Mouse (Mus musculus) G1E (cell line): ENCODE results near the gene Fktn. TPM values are rescaled to one million over a fixed set of nuclear protein-coding genes. Genes with fewer than 3 reads are reported as not detected.
A peak's percentile ranks its signal among the peaks of the same experiment; 100 is the strongest.

Experiments used
- ATAC-seq: 2 replicates; pipeline ENCODE4 v1.8.0; 2016; ENCODE audit warnings: mild to moderate bottlenecking; ENCODE audit not compliant: insufficient number of reproducible peaks, poor library complexity, low FRiP score, severe bottlenecking; ENCODE audit errors: extremely low read depth
- DNase-seq: peaks from one replicate; pipeline ENCODE4 v3.0.0; 2012; ENCODE audit warnings: low spot score
- H3K27me3 ChIP-seq: 2 replicates; pipeline ENCODE4 v1.6.1; 2012; ENCODE audit warnings: mild to moderate bottlenecking, low read length, inconsistent platforms; ENCODE audit not compliant: insufficient read depth
- H3K36me3 ChIP-seq: replicated peaks from 2 replicates; pipeline ENCODE3; 2012; ENCODE audit warnings: mild to moderate bottlenecking, inconsistent platforms
- H3K4me1 ChIP-seq: 2 replicates; pipeline ENCODE4 v1.6.1; 2012; ENCODE audit warnings: low read depth, low read length, inconsistent platforms, mixed read lengths; ENCODE audit not compliant: insufficient read depth
- H3K4me3 ChIP-seq: 2 replicates; pipeline ENCODE4 v1.5.1; 2012; ENCODE audit warnings: low read depth, mild to moderate bottlenecking, inconsistent platforms, low read length, moderate library complexity, mixed read lengths
- H3K9me3 ChIP-seq: replicated peaks from 2 replicates; pipeline ENCODE4 v1.6.1; 2012; ENCODE audit warnings: inconsistent platforms
- CTCF ChIP-seq: IDR thresholded peaks from 2 replicates; pipeline ENCODE4 v1.5.1; 2012; ENCODE audit warnings: low read depth, low read length, inconsistent platforms, mixed read lengths
- GATA1 ChIP-seq: IDR thresholded peaks from 2 replicates; pipeline ENCODE4 v1.6.1; 2012; ENCODE audit warnings: borderline replicate concordance, low read length, inconsistent platforms, mixed read lengths
- GATA2 ChIP-seq: IDR thresholded peaks from 2 replicates; pipeline ENCODE4 v1.6.1; 2012; ENCODE audit warnings: low read depth, low read length, inconsistent platforms, borderline replicate concordance
- POLR2AphosphoS5 ChIP-seq: IDR thresholded peaks from 2 replicates; pipeline ENCODE4 v1.6.1; 2012; ENCODE audit warnings: low read depth, low read length, inconsistent platforms; ENCODE audit not compliant: insufficient replicate concordance
- TAL1 ChIP-seq: conservative IDR thresholded peaks from 2 replicates; pipeline ENCODE4 v1.6.1; 2012; ENCODE audit warnings: low read depth, low read length, inconsistent platforms, mixed read lengths
- polyA plus RNA-seq: library from polyadenylated mRNA; stranded (reverse); fragments of >175 nt; gene quantifications from 2 replicates; pipeline ENCODE4 v1.2.3, GENCODE M21; 2012
- total RNA-seq, 2 experiments: library from RNA; stranded (forward) in 1 of 2; stranded (reverse) in 1 of 2; fragments of 200-1000 nt in 1 of 2; fragments of >200 nt in 1 of 2; fragmentation: Nextera tagmentation in 1 of 2; gene quantifications; 2 replicates each; pipeline ENCODE4 v1.2.3; 2014 to 2017

The Fktn gene
- total and polyA plus RNA-seq, 3 experiments, result 0.44 to 11.3 (median 4.5) TPM

DNA sequence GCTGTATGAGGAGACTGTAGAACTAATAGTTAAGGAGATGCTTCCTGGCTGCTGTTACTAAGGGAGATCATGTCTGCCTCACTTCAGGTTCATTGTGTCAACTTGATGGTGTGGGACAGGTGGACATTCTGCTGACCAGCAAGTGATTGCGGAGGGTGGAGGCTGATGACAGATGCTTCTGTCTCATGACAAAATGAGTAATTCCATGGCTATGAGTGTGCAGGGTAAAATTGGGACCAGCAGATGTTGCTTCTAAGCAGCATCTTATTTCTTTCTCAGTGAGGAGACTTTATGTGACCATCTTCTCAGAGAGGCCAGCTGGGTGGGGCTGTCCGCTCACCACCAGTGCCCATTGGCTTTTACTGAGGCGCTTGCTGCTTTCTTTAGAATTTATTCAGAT lies 45.9 kb downstream of the Fktn start:
- peaks cover 61% of the 10 kb centered on the region for H3K36me3 ChIP-seq
- DNase-seq (no peak), ATAC-seq (no peak)
- no peak overlapping the region for H3K4me3 ChIP-seq
- no peaks in the 10 kb centered on the region for H3K9me3 ChIP-seq
- no peaks in the 10 kb centered on the region for H3K4me1 ChIP-seq
- no peaks in the 10 kb centered on the region for H3K27me3 ChIP-seq
- no peak for TF ChIP-seq POLR2AphosphoS5
- no peak for TF ChIP-seq GATA2
- no peak for TF ChIP-seq CTCF
- TF ChIP-seq TAL1, result no peak
- no peak for TF ChIP-seq GATA1

DNA sequence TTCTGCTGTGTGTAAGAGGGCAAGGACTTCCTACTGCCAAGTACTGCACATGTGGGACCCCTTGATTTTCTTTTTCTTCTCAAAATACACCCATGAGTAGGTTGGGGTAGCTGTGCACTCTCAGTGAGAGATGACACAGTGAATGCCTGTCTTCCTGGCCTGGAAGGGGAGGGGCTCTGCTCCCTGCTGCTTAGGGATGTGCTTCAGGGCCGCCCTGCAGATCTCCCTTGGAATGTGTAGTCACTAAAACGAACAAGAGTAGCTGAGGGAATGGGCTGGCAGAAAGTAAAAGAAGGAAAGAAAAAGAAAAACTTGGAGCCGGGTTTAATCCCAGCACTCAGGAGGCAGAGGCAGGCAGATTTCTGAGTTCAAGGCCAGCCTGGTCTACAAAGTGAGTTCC lies 48.7 kb downstream of the Fktn start:
- Histone ChIP-seq H3K36me3 (peaks cover 57% of the 10 kb centered on the region), H3K4me1 (no peaks in the 10 kb centered on the region), H3K27me3 (no peaks in the 10 kb centered on the region), H3K4me3 (no peak overlapping the region), H3K9me3 (no peaks in the 10 kb centered on the region)
- TF ChIP-seq POLR2AphosphoS5 (no peak), CTCF (no peak), GATA1 (no peak), GATA2 (no peak), TAL1 (no peak)
- DNase-seq, result no peak
- no peak for ATAC-seq

DNA sequence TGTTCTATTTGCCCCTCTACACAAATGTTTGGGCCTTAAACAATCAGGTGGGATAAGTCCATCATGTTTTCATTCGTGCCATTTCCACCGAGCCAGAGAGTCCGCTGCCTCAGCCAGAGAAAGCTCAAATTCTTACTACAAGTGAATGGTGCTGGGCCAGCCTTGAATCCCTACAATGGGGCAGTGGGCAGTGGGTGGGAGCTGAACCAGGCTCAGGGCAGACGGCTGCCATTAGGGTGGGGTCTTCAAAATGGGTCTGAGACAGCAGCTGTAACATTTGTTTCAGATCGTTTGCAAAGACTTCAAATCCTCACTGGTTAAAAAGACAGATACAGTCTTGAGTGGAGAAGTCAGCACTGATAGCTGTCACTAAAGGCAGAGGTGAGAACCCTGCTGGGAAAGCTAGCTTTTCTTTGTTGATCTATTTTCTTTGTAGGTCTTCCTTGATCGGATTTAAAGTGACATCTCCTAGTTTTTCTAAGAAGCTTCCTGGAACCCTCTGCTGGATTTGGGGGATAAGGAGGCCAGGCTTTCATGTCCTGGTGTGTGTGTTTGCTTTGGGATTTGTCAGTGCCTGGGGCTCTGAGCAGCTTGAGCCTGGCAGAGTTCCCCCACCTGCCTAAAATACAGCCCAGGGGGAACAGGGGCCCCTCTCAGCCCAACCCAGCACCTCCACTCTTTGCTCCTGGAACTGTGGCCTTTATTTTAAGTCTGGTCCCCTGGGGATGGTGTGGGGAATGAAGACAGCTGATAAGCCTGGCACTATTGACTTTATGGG lies 57.3 kb downstream of the Fktn start:
- no peaks in the 10 kb centered on the region for H3K9me3 ChIP-seq
- DNase-seq, result no peak
- peaks cover 13% of the 10 kb centered on the region for H3K36me3 ChIP-seq
- peak; percentile 22; the same call in 1 of the 2 replicates for ATAC-seq
- TF ChIP-seq GATA2, result no peak
- TF ChIP-seq CTCF, result no peak
- TF ChIP-seq POLR2AphosphoS5, result no peak
- no peak for TF ChIP-seq GATA1
- TF ChIP-seq TAL1, result no peak
- peaks cover 16% of the 10 kb centered on the region; the same call in 1 of the 2 replicates for H3K4me1 ChIP-seq
- H3K27me3 ChIP-seq, result no peaks in the 10 kb centered on the region
- no peak overlapping the region for H3K4me3 ChIP-seq

DNA sequence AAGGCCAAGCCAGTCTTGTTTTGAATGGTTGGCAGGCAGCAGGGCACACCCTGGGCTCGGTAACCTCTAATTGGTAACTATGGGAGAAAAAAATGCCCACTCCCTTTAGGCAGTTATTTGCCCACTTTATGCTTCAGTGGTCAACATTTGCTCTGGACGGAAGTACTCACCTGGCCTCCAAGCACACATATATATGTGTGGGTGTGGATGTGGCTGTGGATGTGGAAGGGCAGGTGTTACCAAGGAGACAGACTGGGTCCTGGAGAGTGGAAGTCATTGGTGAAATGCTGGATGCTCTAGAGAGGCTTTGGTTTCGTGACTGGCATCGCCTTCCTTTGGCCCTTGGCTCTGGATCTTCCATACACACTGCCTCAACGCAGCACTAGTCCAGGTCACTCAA lies 58.2 kb downstream of the Fktn start:
- H3K4me3 ChIP-seq, result no peak overlapping the region
- DNase-seq, result no peak
- peaks cover 16% of the 10 kb centered on the region; the same call in 1 of the 2 replicates for H3K4me1 ChIP-seq
- peaks cover 12% of the 10 kb centered on the region for H3K36me3 ChIP-seq
- H3K9me3 ChIP-seq, result no peaks in the 10 kb centered on the region
- ATAC-seq, result no peak
- H3K27me3 ChIP-seq, result no peaks in the 10 kb centered on the region
- no peak for TF ChIP-seq GATA2
- no peak for TF ChIP-seq CTCF
- TF ChIP-seq POLR2AphosphoS5, result no peak
- TF ChIP-seq TAL1, result no peak
- no peak for TF ChIP-seq GATA1

DNA sequence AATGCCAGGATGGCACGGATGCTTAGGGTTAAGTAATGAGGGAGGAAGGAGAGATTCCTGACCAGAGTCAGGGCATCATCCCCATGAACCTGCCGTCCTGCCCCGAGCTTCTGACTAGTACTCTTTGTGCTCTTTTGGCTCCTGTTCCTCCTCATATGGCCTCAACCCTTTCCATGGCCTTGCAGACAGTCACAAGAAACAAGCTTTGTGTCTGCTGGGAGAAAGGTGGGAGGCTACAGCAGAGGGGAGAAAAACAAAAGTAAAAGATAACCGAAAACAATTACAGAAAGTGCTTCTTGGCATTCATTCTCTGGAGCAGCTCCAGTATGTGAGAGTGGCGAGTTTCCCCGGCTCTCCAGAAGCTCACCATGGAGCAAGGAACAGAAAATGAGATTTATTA lies 60.1 kb downstream of the Fktn start:
- H3K4me3 ChIP-seq, result no peak overlapping the region
- no peaks in the 10 kb centered on the region for H3K36me3 ChIP-seq
- DNase-seq (no peak), ATAC-seq (no peak)
- no peaks in the 10 kb centered on the region for H3K9me3 ChIP-seq
- H3K4me1 ChIP-seq, result peaks cover 16% of the 10 kb centered on the region; the same call in 1 of the 2 replicates
- no peak for TF ChIP-seq GATA2
- no peak for TF ChIP-seq CTCF
- no peak for TF ChIP-seq POLR2AphosphoS5
- no peak for TF ChIP-seq GATA1
- TF ChIP-seq TAL1, result no peak
- peaks cover 3% of the 10 kb centered on the region; the same call in 1 of the 2 replicates for H3K27me3 ChIP-seq

DNA sequence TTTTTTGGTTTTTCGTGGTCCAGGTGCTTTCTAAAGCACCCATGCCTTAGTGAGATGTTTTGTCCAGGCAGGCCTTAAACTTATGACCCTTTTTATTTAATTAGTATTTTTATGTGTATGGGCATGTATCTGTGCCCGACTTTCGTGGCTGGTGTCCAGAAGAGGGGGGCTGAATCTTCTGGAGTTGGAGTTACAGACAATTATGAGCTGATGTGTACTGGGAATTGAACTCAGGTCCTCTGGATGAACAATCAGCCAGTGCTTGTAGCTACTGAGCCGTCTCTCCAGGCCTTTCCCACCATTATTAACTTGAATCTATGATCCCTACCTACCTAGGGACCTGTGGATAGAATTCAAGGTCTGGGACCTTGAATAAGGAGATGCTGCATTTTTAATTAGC lies 67.6 kb downstream of the Fktn start:
- DNase-seq, result no peak
- Histone ChIP-seq H3K9me3 (no peaks in the 10 kb centered on the region), H3K4me3 (no peak overlapping the region), H3K27me3 (peaks cover 52% of the 10 kb centered on the region), H3K36me3 (no peaks in the 10 kb centered on the region), H3K4me1 (peaks cover 4% of the 10 kb centered on the region; the same call in 1 of the 2 replicates)
- no peak for TF ChIP-seq GATA2
- TF ChIP-seq CTCF, result no peak
- no peak for TF ChIP-seq POLR2AphosphoS5
- no peak for TF ChIP-seq TAL1
- TF ChIP-seq GATA1, result no peak
- ATAC-seq, result no peak
